Mouse (Mus musculus) gastrocnemius, adult 8-10 months (tissue): ENCODE data around the gene Nr3c2. TPM values are rescaled to one million over a fixed set of nuclear protein-coding genes. Genes with fewer than 3 reads are reported as not detected.

Experiments
- DNase-seq, 2 experiments: peaks; one replicate each; pipeline ENCODE4 v3.0.0; 2022; ENCODE audit warnings: low spot score in 2 of 2
- total RNA-seq, 4 experiments: library from RNA; stranded (reverse); gene quantifications; 2 replicates each; pipeline ENCODE4 v1.2.4; 2022

The Nr3c2 gene
- total RNA-seq, 4 experiments from 2014 or later, result 12.7 to 14.8 (median 13.1) TPM

DNA sequence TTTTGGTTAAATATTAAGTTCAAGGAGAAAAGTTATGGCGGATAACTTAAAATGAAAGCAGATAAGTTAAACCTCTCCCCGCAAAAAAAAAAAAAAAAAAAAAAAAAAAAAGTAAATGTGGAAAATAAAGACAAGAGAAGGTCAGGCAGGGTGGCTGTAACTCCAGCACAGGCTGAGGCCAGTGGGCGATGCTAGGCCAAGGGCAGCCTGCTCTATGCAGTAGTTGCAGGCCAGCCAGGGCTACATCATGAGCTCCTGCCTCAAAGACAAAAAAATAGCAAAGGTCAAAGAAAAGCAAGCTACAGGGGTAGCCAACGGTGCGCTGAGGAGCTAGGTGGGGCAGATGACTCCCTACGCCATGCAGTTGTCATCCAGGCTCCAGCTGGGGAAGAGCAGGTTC lies 270.1 kb downstream of the Nr3c2 start:
- DNase-seq, result no peak

DNA sequence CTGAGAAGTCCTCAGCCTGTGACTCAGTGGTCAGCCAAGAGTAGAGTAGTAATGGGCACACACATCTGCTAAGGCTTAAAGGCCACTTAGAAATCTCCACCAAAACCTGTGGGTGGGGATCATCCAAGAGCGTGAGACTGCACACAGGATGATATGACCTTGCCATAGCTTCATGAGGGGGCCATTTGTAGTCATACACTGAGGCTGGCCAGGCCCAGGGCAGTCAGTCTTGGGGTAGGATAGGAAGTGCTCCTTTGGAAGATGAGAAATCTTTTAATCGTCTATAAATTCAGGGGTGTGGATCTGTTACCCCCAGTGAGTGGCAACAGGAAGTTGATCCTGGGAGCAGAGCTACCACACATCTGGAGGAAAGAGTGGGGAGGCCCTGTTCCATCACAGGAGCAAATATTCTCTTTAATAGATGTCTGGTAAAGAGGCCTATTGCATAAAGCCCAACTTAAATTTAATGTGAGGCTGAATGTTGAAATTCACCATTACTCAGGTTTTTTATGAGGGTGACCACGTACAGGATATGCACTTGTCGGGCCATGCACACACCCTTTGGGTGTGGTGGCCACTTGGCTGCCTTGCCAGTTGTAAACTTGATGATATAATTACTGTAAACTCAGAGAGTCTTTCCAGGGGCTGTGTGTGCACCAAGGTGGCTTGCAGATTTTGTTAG lies 270.7 kb downstream of the Nr3c2 start:
- DNase-seq, result no peak

DNA sequence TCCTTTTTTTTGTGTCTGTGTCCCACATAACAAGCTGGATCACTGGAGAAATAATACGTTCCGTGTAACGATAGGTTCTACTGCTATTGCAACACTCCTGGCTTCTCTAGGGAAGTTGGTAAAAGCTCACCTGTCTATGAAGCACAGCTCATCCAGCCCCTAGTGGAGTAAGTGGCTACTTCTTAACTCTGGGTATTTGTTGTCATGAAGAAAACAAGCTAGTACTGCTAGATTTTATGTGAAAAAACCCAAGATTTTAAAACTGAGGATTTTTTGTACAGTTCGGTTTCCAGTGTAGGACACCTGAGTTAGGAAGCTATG lies 271.2 kb downstream of the Nr3c2 start:
- DNase-seq, result no peak

DNA sequence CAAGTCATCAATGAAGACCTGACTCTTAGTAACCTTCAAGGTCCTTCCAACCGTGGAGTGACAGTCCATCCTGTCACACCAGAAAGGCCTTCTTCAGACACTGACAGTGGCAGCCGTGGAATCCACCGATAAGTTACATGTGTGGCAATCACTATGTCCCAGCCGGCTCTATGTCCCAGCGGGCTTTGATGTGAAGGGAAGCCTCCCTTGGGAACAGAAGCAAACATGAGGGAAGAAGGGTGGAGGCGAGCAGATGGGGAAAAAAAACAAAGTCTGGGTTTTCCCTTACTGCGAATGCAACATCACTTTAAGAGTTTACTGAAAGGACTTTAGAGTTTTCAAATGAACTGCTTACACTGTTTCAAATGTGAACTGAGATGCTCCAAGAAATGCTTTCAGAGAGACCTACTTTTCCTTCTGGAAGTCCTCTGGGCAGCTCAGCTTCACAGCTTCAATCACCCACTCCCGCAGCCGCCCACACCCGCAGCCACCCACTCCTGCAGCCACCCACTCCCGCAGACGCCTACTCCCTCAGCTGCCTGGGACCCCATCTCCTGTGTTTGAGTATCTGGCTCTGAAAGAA lies 273.9 kb downstream of the Nr3c2 start:
- DNase-seq, result no peak

DNA sequence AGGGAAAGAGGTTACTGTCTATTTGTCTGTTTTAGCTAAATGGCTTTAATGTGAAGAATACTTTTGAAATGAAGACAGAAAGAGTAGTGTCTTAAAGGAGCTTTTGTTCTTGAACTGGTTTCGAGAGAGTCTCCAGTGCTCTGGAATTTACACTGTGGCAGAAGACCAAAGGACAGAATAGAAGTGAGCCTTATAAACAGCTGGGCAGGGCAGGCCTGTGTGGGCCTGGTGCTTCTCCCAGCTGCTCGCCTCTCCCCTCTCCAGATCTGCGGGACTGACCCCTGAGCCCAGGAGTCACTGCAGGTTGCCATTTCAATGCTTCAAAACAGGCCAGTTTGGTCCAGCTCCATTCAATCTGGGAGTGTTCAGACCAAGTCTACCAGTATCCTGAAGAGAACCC lies 274.5 kb downstream of the Nr3c2 start:
- DNase-seq, result peak in 1 of 2 experiments; percentile 13

DNA sequence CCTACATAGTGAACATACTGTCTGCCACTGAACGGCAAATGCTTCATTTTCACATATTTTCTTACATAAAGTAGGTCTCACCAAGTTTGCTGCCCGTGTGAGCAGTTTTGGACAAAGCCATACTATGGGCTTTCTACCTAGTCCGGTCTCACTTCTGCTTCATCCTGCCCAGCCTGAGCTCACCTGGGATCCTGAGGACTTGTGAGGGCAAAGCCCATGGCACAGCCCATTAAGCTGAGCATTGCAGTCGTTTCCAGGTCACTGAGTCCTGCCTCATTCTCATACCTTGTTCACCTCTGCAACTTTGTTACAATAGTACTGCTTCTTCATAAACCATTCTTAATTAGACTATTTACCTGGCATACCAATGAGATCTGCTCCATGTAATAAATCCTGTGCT lies 276.2 kb downstream of the Nr3c2 start:
- no peak for DNase-seq

DNA sequence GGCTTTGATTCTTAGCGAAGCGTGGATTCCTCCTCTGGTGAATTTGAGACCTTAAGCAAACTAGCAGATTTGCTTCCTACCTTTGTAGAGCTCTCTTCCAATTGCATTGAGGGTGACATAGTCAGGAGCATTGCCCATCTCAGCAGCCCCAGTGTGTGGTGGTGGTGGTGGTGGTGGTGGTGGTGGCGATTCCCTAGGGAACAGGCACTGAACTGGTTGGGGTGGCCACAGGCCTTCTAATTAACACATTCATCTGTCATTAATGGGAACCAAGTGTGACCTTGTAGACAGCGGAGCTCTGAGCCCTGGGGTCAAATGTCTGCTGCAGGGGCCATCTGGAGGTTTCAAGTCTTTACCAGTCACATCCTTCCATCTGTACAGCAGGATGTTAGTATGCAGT lies 277.1 kb downstream of the Nr3c2 start:
- no peak for DNase-seq

DNA sequence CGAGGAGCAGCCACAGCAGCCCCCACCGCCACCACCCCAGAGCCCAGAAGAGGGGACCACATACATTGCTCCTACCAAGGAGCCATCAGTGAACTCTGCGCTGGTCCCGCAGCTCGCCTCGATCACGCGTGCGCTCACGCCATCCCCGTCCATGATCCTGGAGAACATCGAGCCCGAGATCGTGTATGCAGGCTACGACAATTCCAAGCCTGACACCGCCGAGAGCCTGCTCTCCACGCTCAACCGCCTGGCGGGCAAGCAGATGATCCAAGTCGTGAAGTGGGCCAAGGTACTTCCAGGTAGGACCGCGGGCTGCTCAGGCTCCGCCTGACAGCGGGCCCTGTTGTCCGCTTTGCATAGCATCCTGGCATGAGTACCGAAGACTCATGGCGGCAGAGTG lies 286.6 kb downstream of the Nr3c2 start:
- DNase-seq, result no peak

DNA sequence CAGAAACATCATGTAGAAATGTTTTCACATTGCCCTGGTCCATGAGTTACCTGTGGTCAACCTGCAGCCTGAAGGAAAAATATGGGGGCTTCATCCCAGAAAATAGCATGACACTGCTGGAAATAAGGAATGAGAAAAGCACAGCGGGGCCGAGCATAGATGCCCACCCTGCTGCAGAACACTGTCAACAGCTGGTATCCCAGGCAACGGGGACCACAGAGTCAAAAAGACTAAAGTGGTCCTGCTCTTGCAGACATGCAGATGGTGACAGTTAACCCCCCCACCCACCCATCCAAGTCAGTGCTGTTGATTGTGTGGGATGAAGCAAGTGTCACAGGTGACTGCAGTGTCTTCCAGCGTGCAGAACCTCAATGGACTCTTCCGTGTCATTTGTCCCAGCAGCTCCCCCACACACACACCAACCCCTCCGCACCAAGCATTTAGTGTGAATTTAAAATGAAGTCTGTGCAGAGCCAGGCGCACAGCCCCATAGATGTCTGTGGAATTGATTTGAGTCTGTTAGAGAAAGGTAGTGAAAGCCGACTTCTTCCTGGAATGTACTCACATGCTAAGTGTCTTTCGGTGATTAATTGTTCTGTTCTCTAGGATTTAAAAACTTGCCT lies 287.8 kb downstream of the Nr3c2 start:
- DNase-seq, result no peak

DNA sequence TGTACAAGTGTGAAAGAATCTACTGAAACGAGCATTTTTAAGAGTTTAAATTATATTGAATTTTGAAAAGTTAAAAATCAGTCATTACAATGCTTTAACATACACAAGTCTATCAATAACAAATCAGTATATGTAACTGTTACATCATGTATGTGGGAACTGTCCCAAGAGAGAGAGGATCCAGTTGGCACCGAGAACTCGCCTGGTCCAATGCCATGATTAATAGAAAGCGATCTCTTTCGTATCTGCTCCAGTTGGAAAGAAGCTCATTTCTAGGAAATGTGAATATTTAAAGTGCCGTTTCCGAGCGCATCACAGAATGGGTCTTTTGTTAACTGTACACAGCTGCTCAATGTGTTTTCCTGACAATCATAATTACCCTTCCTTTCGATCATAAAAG lies 288.5 kb downstream of the Nr3c2 start:
- no peak for DNase-seq

DNA sequence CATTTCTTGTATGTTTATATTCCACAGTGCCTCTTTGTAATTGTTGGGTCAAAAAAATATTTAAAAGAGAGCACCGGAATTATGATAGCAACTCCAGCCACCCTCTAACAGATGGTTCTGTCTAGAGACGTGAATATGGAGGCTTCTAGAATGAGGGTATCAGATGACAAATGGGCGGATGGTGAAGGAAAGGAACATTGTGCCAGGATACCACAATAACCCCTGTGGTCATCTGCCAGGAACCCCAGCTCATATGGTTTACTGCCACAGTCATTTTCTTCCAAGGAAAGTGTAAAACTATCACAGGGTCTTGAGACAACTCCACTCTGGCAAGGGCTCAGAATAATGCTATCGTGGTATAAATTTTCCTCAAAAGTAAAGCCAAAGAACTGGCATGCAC lies 289.1 kb downstream of the Nr3c2 start:
- DNase-seq, result no peak

DNA sequence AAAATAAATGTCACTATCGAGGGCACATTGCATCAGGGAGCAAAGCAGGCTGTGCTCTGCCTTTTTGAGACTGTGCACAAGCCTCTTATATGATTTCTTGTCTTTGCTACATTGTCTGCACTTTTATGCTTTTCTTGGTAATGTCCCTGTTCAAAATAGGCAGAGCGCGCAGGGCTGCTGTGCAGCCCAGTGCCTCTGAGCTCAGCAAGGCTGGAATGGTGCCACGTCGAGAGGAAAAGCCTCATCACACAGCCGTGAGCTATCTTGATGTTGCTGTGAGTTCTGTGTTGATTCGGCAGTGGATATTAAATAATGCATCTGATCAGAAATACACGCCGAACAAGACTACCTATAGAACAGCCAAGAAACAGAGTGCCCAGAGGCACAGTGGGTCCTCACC lies 290.1 kb downstream of the Nr3c2 start:
- DNase-seq, result no peak

DNA sequence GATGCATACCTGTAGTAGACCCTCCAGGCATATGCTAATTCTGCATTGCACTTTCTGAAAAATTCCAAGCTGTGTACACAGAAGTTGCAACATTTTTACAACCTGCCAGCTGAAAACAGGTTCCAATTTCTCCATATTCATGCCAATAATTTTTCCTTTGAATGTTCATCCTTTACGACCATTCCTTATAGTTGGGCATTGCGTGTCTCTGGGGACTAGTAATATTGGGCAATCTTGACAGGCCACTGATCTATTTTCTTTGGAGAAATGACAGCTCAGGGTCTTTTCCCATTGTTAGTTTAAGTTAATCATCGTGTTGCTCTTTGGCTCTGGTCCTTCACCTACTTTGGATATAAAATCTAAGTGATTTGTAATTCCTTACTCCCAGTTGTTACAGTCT lies 291.2 kb downstream of the Nr3c2 start:
- no peak for DNase-seq

DNA sequence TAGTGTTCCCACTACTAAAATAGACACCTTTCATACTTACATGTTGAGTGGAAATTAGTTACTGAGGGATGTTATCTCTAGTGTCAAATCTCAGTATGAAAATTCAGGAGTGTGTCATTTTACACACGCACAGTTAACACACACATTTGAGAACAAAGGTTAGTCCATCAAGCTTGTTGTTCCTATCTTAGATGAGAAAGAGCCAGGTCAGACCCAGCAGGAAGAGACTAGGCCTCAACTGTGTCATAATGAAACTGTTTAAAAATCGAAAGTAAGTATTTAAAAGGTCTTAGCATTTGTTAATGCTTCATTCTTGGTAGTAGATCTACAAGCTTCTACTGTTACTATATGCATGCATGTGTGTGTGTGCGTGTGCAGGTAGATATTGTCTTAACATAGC lies 310.1 kb downstream of the Nr3c2 start:
- no peak for DNase-seq

DNA sequence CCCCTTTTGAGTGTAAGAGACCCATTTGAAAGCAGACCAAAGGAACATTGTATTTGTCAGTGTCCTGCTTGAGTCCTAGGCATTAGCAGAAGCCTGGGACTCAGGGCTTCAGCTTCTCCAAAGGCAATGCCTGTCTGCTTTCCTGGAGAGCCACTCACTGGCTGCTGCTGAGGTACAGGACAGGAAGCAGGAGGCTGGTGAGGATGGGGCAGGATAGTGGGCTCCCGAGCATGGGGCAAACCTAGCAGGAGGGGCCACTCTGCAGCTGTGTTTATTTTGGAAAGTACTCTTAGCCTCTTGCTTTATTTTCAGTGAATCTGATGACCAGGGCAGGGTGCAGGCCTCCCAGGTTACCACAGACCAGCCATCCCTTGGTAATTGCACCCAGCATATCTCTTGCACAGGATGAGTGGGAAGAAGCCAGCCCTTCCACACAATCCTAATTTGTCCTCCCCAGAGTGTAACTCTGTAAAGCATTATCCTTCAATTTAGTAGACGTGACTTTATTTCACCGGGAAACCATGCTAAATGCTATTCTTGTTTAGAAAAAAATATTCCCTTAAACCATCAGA lies 314.7 kb downstream of the Nr3c2 start:
- DNase-seq, result no peak

DNA sequence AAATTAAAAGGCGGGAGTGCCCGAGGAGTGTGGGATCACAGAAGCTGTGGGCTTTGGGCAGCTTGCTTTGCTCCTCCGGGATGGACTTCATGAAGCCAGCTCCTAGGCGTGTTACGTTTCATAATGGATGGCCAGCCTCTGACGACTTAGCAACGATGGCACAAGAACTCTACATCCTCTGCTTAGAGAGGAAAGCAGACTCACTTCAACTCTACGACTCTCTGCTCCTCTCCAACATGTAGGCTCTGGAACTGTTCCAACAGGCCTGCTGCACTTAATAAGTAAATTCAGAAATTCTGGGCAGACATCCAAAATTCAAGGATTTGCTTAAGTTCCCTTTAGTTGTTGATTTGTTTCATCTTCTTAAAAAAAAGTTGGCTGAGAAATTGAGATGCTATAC lies 315.4 kb downstream of the Nr3c2 start:
- DNase-seq, result no peak

DNA sequence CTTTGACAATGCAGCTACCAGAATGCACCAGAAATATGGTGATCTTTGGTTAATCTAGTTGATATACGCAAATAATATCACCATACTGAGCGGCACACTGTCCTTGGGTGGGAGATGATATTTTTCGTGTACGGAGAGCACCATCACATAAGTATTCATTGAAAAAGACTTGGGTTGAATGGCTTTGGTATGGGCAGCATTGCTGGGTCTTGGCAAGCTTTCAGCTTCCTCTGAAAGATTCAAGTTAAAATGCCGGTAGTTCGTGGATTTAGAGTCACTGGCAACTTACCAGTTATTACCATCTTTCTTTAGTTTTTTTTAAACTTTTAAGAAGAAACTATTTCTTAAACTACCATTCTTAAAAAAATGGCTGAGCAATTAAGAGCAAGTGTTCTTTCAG lies 315.9 kb downstream of the Nr3c2 start:
- no peak for DNase-seq

DNA sequence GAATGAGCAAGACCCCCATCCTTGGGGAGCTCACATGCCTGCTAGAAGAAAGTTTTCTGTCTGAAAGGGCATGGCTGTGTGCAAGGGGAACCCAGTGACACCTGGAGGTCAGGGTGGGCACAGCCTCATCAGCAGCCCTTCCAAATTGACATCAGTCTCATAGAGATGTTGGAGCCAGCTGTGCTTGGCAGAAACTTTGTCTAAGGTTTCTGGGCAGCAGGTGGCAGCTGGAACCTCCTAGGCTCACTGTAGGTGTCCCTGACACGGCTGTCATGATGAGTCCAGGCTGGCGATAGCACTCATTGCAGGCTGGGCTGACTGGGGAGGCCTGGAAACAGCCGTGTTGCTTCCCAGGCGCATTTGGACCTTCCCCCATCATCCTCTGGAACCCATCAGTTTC lies 323.9 kb downstream of the Nr3c2 start:
- DNase-seq, result no peak

DNA sequence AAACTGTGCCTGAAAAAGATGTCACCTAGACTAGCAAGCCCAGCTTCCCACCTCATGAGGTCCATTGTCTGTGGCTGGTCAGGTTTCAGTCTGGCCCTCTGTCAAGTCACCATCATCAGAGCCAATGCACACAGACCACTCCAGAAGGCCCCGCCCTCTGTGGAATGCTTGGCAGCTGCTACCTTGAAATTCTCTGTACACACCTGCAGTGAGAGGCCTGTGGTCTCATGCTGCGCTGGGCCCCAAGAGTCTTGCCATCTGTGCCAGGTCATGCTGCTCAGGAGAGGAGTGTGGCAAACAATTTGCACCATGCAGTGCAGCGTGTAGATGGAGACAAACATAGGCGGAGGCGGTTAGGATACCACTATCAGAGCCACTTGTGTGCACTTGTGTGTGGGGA lies 328.5 kb downstream of the Nr3c2 start:
- DNase-seq, result no peak

DNA sequence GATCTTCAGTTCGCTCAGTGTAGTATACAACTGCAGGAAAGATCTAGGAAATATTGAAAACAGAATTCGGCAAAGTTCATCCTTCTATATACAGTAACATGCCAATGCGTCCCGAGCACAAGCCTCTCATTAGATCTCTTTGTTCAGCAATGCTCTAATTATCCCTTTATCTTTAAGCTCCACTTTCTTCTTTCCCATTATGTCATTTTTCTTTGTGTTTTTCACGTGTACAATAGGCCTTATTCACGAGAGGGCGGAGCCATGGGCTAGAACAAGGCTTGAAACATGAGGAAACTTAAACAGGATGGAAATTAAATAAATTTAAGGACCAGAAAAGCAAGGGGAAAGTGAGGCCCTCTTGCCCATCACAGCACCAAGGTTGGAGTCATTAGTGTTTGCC lies 329.4 kb downstream of the Nr3c2 start:
- DNase-seq, result no peak

DNA sequence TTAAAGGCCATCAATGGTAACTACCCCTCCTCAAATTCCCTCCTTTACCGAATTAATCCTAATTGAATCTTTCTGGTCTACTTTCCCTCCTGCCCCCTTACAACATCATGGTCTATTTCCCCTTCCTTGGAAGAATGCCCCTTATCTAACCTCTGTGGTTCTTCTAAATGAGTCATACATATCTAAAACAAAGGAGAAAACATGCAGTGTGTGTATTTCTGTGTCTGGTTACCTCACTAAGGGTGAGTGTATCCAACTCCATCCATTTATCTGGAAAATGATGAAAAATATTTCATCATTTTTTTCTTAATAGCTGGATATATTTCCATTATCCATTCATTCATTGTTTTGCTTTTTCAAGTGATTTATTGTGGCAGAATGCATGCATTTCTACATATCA lies 332.0 kb downstream of the Nr3c2 start:
- no peak for DNase-seq

DNA sequence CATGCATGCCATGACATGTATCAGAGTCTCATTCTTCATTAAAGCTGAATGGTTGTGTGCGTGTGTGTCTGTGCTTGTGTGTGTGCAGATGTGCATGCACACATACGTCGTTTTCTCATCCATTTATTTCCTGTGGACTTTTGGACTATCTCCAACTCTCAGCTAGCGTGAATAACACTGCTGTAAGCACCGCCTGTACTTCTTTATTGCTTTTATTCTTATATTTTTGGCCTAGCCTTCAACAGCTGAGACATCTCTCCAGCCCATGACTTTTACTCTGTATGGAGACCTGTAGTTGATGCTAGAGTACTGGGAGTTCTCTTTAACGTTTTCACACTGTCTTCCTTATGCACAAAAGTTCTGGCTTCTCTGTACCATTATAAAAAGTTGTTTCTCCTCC lies 332.6 kb downstream of the Nr3c2 start:
- no peak for DNase-seq

DNA sequence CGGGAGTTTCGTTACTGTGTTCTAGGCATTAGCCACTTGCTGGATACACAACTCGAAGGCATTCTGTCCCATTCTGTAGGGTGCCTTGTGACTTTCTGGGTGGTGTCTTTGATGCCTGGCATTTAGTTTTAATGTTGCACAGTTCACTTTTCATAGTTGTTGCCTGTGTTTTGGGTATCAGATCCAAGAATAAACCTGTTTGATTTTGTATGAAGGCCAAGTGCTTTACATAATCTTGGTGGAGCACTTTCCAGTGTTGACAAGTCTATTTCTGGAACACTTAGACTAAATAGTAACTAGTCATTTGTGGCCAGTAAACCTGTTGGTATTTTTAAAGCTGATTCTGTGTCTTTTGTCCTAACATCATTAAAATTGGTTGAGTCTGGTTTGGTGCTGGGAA lies 333.2 kb downstream of the Nr3c2 start:
- no peak for DNase-seq
